Mouse (Mus musculus) embryonic facial prominence, embryonic 11.5 days (tissue): ENCODE measurements at regions not wholly inside any gene's neighbourhood (a gene's known extent, or its start where the extent isn't known, plus 50 kb on each side); places are given as distances from the start of the nearest gene placed in this dataset.

Experiments used
- ATAC-seq: fragments of 200-750 bp; cut with Nextera tagmentation; replicated peaks from 2 replicates; pipeline ENCODE4 v1.8.0; 2017; ENCODE audit warnings: low read depth; ENCODE audit not compliant: insufficient number of reproducible peaks, low FRiP score, low TSS enrichment
- DNase-seq: peaks from one replicate; pipeline ENCODE4 v3.0.0-alpha.2; 2015; ENCODE audit warnings: low spot score
- H3K27ac ChIP-seq: fragments of 300-500 bp; sonication (generic); replicated peaks from 2 replicates; pipeline ENCODE4 v1.5.1; 2014; ENCODE audit warnings: mild to moderate bottlenecking, low read depth, low read length, control low read depth
- H3K27me3 ChIP-seq: fragments of 300-500 bp; sonication (generic); 2 replicates; pipeline ENCODE4 v1.6.1; 2014; ENCODE audit warnings: mild to moderate bottlenecking, low read length, moderate library complexity, mixed read lengths; ENCODE audit not compliant: control insufficient read depth, insufficient read depth
- H3K36me3 ChIP-seq: fragments of 300-500 bp; sonication (generic); replicated peaks from 2 replicates; pipeline ENCODE4 v1.6.1; 2014; ENCODE audit warnings: low read depth, mild to moderate bottlenecking, low read length, moderate library complexity, mixed read lengths; ENCODE audit not compliant: control insufficient read depth, insufficient read depth
- H3K4me1 ChIP-seq: fragments of 300-500 bp; sonication (generic); 2 replicates; pipeline ENCODE4 v1.6.1; 2014; ENCODE audit warnings: low read length, mixed read lengths; ENCODE audit not compliant: control insufficient read depth, insufficient read depth
- H3K4me2 ChIP-seq: fragments of 300-500 bp; sonication (generic); 2 replicates; pipeline ENCODE4 v1.6.1; 2014; ENCODE audit warnings: low read depth, mild to moderate bottlenecking, control low read depth, low read length, moderate library complexity
- H3K4me3 ChIP-seq: fragments of 300-500 bp; sonication (generic); 2 replicates; pipeline ENCODE4 v1.5.1; 2014; ENCODE audit warnings: low read depth, low read length, control low read depth
- H3K9ac ChIP-seq: fragments of 300-500 bp; sonication (generic); replicated peaks from 2 replicates; pipeline ENCODE4 v1.6.1; 2014; ENCODE audit warnings: mild to moderate bottlenecking, control low read depth, low read length
- H3K9me3 ChIP-seq: fragments of 300-500 bp; sonication (generic); replicated peaks from 2 replicates; pipeline ENCODE4 v1.6.1; 2016; ENCODE audit warnings: mild to moderate bottlenecking, low read length, inconsistent platforms, mixed read lengths; ENCODE audit not compliant: control insufficient read depth
- WGBS: fragments of 180-500 bp; shearing (Covaris S2); extraction: QIAGEN DNeasy Blood & Tissue Kit; methylation state at CpG from one replicate; pipeline ENCODE4 v1.1.7; 2014; 5-methylcytosine and 5-hydroxymethylcytosine counted together

GRCm38 (mm10) chr3:52731491-52731890 lies 285.5 kb downstream of the Cog6 start:
- no peak overlapping the region for H3K4me2 ChIP-seq
- WGBS = 70% methylated on average over 3 of the region's 3 CpGs
- H3K9ac ChIP-seq = no peak overlapping the region
- no peaks in the 10 kb centered on the region for H3K27me3 ChIP-seq
- H3K4me1 ChIP-seq = peaks cover 3% of the 10 kb centered on the region; the same call in 1 of the 2 replicates
- no peak overlapping the region for H3K27ac ChIP-seq
- DNase-seq = no peak
- H3K9me3 ChIP-seq = no peaks in the 10 kb centered on the region
- ATAC-seq = no peak
- H3K4me3 ChIP-seq = no peak overlapping the region
- H3K36me3 ChIP-seq = no peaks in the 10 kb centered on the region

- no peaks in the 10 kb centered on the region for H3K9me3 ChIP-seq
Observed at GRCm38 (mm10) chr3:52729731-52730130, 287.3 kb downstream of the Cog6 start.

GRCm38 (mm10) chr3:52728860-52729259 lies 288.2 kb downstream of the Cog6 start:
- no peaks in the 10 kb centered on the region for H3K36me3 ChIP-seq
- H3K9me3 ChIP-seq = no peaks in the 10 kb centered on the region
- no peak overlapping the region for H3K9ac ChIP-seq
- peaks cover 3% of the 10 kb centered on the region; the same call in 1 of the 2 replicates for H3K4me1 ChIP-seq
- no peak overlapping the region for H3K4me2 ChIP-seq
- no peak overlapping the region for H3K4me3 ChIP-seq
- 68% methylated on average over 6 of the region's 6 CpGs for WGBS
- ATAC-seq (no peak), DNase-seq (no peak)
- H3K27ac ChIP-seq = no peak overlapping the region
- no peaks in the 10 kb centered on the region for H3K27me3 ChIP-seq

More at GRCm38 (mm10) chr3:52729731-52730130, 287.3 kb downstream of the Cog6 start:
- H3K27me3 ChIP-seq = no peaks in the 10 kb centered on the region
- DNase-seq = no peak
- H3K27ac ChIP-seq = no peak overlapping the region
- peaks cover 3% of the 10 kb centered on the region; the same call in 1 of the 2 replicates for H3K4me1 ChIP-seq
- no peak overlapping the region for H3K9ac ChIP-seq
- WGBS = 69% methylated on average over 3 of the region's 3 CpGs
- no peak overlapping the region for H3K4me3 ChIP-seq
- H3K4me2 ChIP-seq = no peak overlapping the region
- ATAC-seq = no peak
- H3K36me3 ChIP-seq = no peaks in the 10 kb centered on the region

GRCm38 (mm10) chr3:52728426-52728825 lies 288.6 kb downstream of the Cog6 start:
- no peak overlapping the region for H3K4me2 ChIP-seq
- H3K9me3 ChIP-seq = no peaks in the 10 kb centered on the region
- no peak overlapping the region for H3K9ac ChIP-seq
- 95% methylated on average over 5 of the region's 5 CpGs for WGBS
- H3K36me3 ChIP-seq = no peaks in the 10 kb centered on the region
- no peak for ATAC-seq
- no peak for DNase-seq
- peaks cover 3% of the 10 kb centered on the region; the same call in 1 of the 2 replicates for H3K4me1 ChIP-seq
- no peak overlapping the region for H3K4me3 ChIP-seq
- no peaks in the 10 kb centered on the region for H3K27me3 ChIP-seq
- no peak overlapping the region for H3K27ac ChIP-seq

- DNase-seq = no peak
- Histone ChIP-seq H3K4me1 (no peaks in the 10 kb centered on the region), H3K27me3 (no peaks in the 10 kb centered on the region), H3K36me3 (no peaks in the 10 kb centered on the region), H3K4me2 (no peak overlapping the region), H3K9me3 (no peaks in the 10 kb centered on the region), H3K4me3 (no peak overlapping the region), H3K9ac (no peak overlapping the region), H3K27ac (no peak overlapping the region)
- 78% methylated on average over 3 of the region's 3 CpGs for WGBS
- no peak for ATAC-seq
Observed at GRCm38 (mm10) chr3:52724354-52724753, 292.7 kb downstream of the Cog6 start.

- H3K4me2 ChIP-seq = no peak overlapping the region
- no peak for DNase-seq
- no peak overlapping the region for H3K4me3 ChIP-seq
- H3K36me3 ChIP-seq = no peaks in the 10 kb centered on the region
- ATAC-seq = no peak
- 94% methylated on average over 2 of the region's 2 CpGs for WGBS
- H3K9ac ChIP-seq = no peak overlapping the region
- no peaks in the 10 kb centered on the region for H3K9me3 ChIP-seq
- H3K27me3 ChIP-seq = no peaks in the 10 kb centered on the region
- H3K27ac ChIP-seq = no peak overlapping the region
- no peaks in the 10 kb centered on the region for H3K4me1 ChIP-seq
Observed at GRCm38 (mm10) chr3:52722946-52723345, 294.1 kb downstream of the Cog6 start.

- no peak for DNase-seq
- no peak overlapping the region for H3K27ac ChIP-seq
- H3K36me3 ChIP-seq = no peaks in the 10 kb centered on the region
- no peak overlapping the region for H3K4me3 ChIP-seq
- no peaks in the 10 kb centered on the region for H3K4me1 ChIP-seq
- no peak overlapping the region for H3K4me2 ChIP-seq
- no peak overlapping the region for H3K9ac ChIP-seq
- no peaks in the 10 kb centered on the region for H3K27me3 ChIP-seq
- no peaks in the 10 kb centered on the region for H3K9me3 ChIP-seq
- ATAC-seq = no peak
- WGBS = 75% methylated on average over 3 of the region's 3 CpGs
Observed at GRCm38 (mm10) chr3:52719181-52719580, 297.9 kb downstream of the Cog6 start.

GRCm38 (mm10) chr3:52717324-52717723 lies 299.7 kb downstream of the Cog6 start:
- Histone ChIP-seq H3K4me3 (no peak overlapping the region), H3K27ac (no peak overlapping the region), H3K9me3 (no peaks in the 10 kb centered on the region), H3K4me2 (no peak overlapping the region), H3K27me3 (no peaks in the 10 kb centered on the region), H3K4me1 (no peaks in the 10 kb centered on the region), H3K36me3 (no peaks in the 10 kb centered on the region), H3K9ac (no peak overlapping the region)
- 90% methylated on average over 5 of the region's 5 CpGs for WGBS
- ATAC-seq (no peak), DNase-seq (no peak)
